ENCODE assay signal across 17 mouse cellular contexts in genomic region chr12:17051057-17051456, GRCm38 (mm10). TPM values are rescaled to one million over a fixed set of nuclear protein-coding genes. Genes with fewer than 3 reads are reported as not detected.
DNase-seq lines count a peak whose midpoint lies in the region; ATAC-seq and TF ChIP-seq lines count a peak whose summit lies in the region.
"Had no signal": no experiment of that assay in that cellular context is flagged by ENCODE, and none has a peak within 500 bp of the region (broad histone marks: within the 10 kb centered on the region; RNA-seq: fewer than 3 reads in every experiment).

No protein-coding gene starts in this region.

- peaks cover 11% of the 10 kb centered on the region for H3K27me3 ChIP-seq in hindbrain, embryonic 13.5 days
- peaks cover 14% of the 10 kb centered on the region; the same call in 1 of the 2 replicates for H3K27me3 ChIP-seq in hindbrain, embryonic 12.5 days
- H3K27me3 ChIP-seq in MEL (ENCODE audit: control insufficient read depth in 1 of 2, insufficient read depth in 2 of 2, low read length in 2 of 2): no peaks in the 10 kb centered on the region
- H3K27me3 ChIP-seq in forebrain, embryonic 13.5 days: no peaks in the 10 kb centered on the region
- no peaks in the 10 kb centered on the region for H3K27me3 ChIP-seq in midbrain, embryonic 14.5 days (ENCODE audit: control insufficient read depth, insufficient read depth, low read length)
- H3K27me3 ChIP-seq: heart, embryonic 12.5 days; limb, embryonic 12.5 days had no signal

- 0 out of 2 replicates have a peak overlapping the region, but pooled peaks have one; percentile 30 for H3K27ac ChIP-seq in hindbrain, embryonic 13.5 days
- H3K27ac ChIP-seq in hindbrain, embryonic 12.5 days: no peak overlapping the region
- no peak overlapping the region for H3K27ac ChIP-seq in MEL (ENCODE audit: control insufficient read depth, low read depth, low read length)
- peak overlapping the region; percentile 10; the same call in 1 of the 2 replicates for H3K27ac ChIP-seq in forebrain, embryonic 13.5 days
- peak overlapping the region; percentile 20; the same call in 1 of the 2 replicates for H3K27ac ChIP-seq in midbrain, embryonic 14.5 days (replicated peaks; ENCODE audit: low read depth, low read length)
- H3K27ac ChIP-seq: embryonic facial prominence, embryonic 10.5 days; limb, embryonic 12.5 days had no signal

- no peaks in the 10 kb centered on the region for H3K79me2 ChIP-seq in MEL (ENCODE audit: control insufficient read depth, insufficient read depth, low read length, poor library complexity)

- TF ChIP-seq EP300 in MEL (IDR thresholded peaks at IDR 0.05; ENCODE audit: low read depth in 1 of 2, low read length in 2 of 2): no peak

- 0 out of 2 replicates have a peak, but pooled peaks have one; percentile 36 for ATAC-seq in hindbrain, embryonic 13.5 days (ENCODE audit: low FRiP score)
- no peak for ATAC-seq in hindbrain, embryonic 12.5 days (ENCODE audit: low FRiP score)
- peak; percentile 60 for ATAC-seq in forebrain, embryonic 13.5 days
- ATAC-seq in midbrain, embryonic 14.5 days (ENCODE audit: low FRiP score, low TSS enrichment): peak; percentile 58; the same call in 1 of the 2 replicates
- no peak for ATAC-seq in monocyte, adult 5-6 weeks (replicated peaks; ENCODE audit: insufficient number of reproducible peaks, low FRiP score, low TSS enrichment, poor library complexity, severe bottlenecking)
- no peak for ATAC-seq in megakaryocyte-erythroid progenitor cell, adult 5-6 weeks (replicated peaks; ENCODE audit: low FRiP score, low TSS enrichment, poor library complexity, severe bottlenecking)
- ATAC-seq: liver, postnatal 0 days had no signal

- TF ChIP-seq CTCF in MEL (IDR thresholded peaks at IDR 0.05 in 2 of 3, conservative IDR thresholded peaks at IDR 0.05 in 1 of 3; ENCODE audit: control insufficient read depth in 1 of 3, insufficient read depth in 1 of 3, low read depth in 2 of 3, low read length in 3 of 3, poor library complexity in 1 of 3, severe bottlenecking in 1 of 3): no peak

- no peak overlapping the region for H3K4me3 ChIP-seq in hindbrain, embryonic 13.5 days
- H3K4me3 ChIP-seq in hindbrain, embryonic 12.5 days: no peak overlapping the region
- H3K4me3 ChIP-seq in MEL (ENCODE audit: control insufficient read depth in 1 of 2, insufficient read depth in 1 of 2, low read depth in 2 of 2, low read length in 2 of 2): no peak overlapping the region
- H3K4me3 ChIP-seq in forebrain, embryonic 13.5 days: no peak overlapping the region
- no peak overlapping the region for H3K4me3 ChIP-seq in midbrain, embryonic 14.5 days (replicated peaks; ENCODE audit: low read depth, low read length)
- H3K4me3 ChIP-seq: embryonic facial prominence, embryonic 10.5 days; heart, embryonic 12.5 days; limb, embryonic 12.5 days had no signal

- no peaks in the 10 kb centered on the region for H3K36me3 ChIP-seq in hindbrain, embryonic 13.5 days
- no peaks in the 10 kb centered on the region for H3K36me3 ChIP-seq in hindbrain, embryonic 12.5 days
- no peaks in the 10 kb centered on the region for H3K36me3 ChIP-seq in MEL (ENCODE audit: control insufficient read depth in 1 of 2, insufficient read depth in 2 of 2, low read length in 2 of 2)
- H3K36me3 ChIP-seq in forebrain, embryonic 13.5 days (ENCODE audit: poor library complexity, severe bottlenecking): no peaks in the 10 kb centered on the region
- no peaks in the 10 kb centered on the region for H3K36me3 ChIP-seq in midbrain, embryonic 14.5 days (ENCODE audit: control insufficient read depth, insufficient read depth, low read length)
- H3K36me3 ChIP-seq: embryonic facial prominence, embryonic 10.5 days; heart, embryonic 12.5 days; limb, embryonic 12.5 days had no signal

- no peak for TF ChIP-seq RAD21 in MEL (IDR thresholded peaks at IDR 0.05; ENCODE audit: low read depth, low read length)

- H3K4me1 ChIP-seq in hindbrain, embryonic 13.5 days (replicated peaks): peaks cover 22% of the 10 kb centered on the region
- peaks cover 7% of the 10 kb centered on the region for H3K4me1 ChIP-seq in hindbrain, embryonic 12.5 days
- H3K4me1 ChIP-seq in MEL (ENCODE audit: control insufficient read depth in 1 of 2, insufficient read depth in 2 of 2, low read length in 2 of 2): no peaks in the 10 kb centered on the region
- H3K4me1 ChIP-seq in forebrain, embryonic 13.5 days: peaks cover 11% of the 10 kb centered on the region
- peaks cover 4% of the 10 kb centered on the region; the same call in 1 of the 2 replicates for H3K4me1 ChIP-seq in midbrain, embryonic 14.5 days (ENCODE audit: control insufficient read depth, insufficient read depth, low read length)
- H3K4me1 ChIP-seq: embryonic facial prominence, embryonic 10.5 days; heart, embryonic 12.5 days; limb, embryonic 12.5 days had no signal

- no peak overlapping the region for H3K9ac ChIP-seq in hindbrain, embryonic 13.5 days
- no peak overlapping the region for H3K9ac ChIP-seq in hindbrain, embryonic 12.5 days
- no peak overlapping the region for H3K9ac ChIP-seq in MEL (ENCODE audit: control insufficient read depth, low read depth, low read length, poor library complexity, severe bottlenecking)
- H3K9ac ChIP-seq in forebrain, embryonic 13.5 days: no peak overlapping the region
- H3K9ac ChIP-seq in midbrain, embryonic 14.5 days (replicated peaks; ENCODE audit: low read length): no peak overlapping the region
- H3K9ac ChIP-seq: heart, embryonic 12.5 days; limb, embryonic 12.5 days; liver, postnatal 0 days had no signal

- no peak for TF ChIP-seq POLR2A in MEL (IDR thresholded peaks at IDR 0.05; ENCODE audit: control insufficient read depth in 1 of 2, insufficient read depth in 1 of 2, low read depth in 1 of 2, low read length in 2 of 2, poor library complexity in 1 of 2)

- peak; percentile 18 for DNase-seq in MEL (ENCODE audit: low read depth, low spot score)
- peak; percentile 72 for DNase-seq in midbrain, embryonic 14.5 days
- DNase-seq in layer of hippocampus, postnatal 36 days: no peak
- DNase-seq: adrenal gland, postnatal 10 days; cerebellum, postnatal 25 days; gastrocnemius, postnatal 25 days; kidney, adult 2 months; liver, postnatal 0 days; thymus, adult 2 months had no signal

- H3K4me2 ChIP-seq in hindbrain, embryonic 13.5 days: no peak overlapping the region
- no peak overlapping the region for H3K4me2 ChIP-seq in hindbrain, embryonic 12.5 days (replicated peaks)
- no peak overlapping the region for H3K4me2 ChIP-seq in forebrain, embryonic 13.5 days
- H3K4me2 ChIP-seq in midbrain, embryonic 14.5 days (ENCODE audit: low read length): no peak overlapping the region
- H3K4me2 ChIP-seq: heart, embryonic 12.5 days; limb, embryonic 12.5 days had no signal

- no peaks in the 10 kb centered on the region for H3K9me3 ChIP-seq in hindbrain, embryonic 13.5 days
- no peaks in the 10 kb centered on the region for H3K9me3 ChIP-seq in hindbrain, embryonic 12.5 days (replicated peaks)
- H3K9me3 ChIP-seq in MEL (replicated peaks; ENCODE audit: insufficient read depth, low read length): no peaks in the 10 kb centered on the region
- no peaks in the 10 kb centered on the region for H3K9me3 ChIP-seq in forebrain, embryonic 13.5 days (replicated peaks)
- H3K9me3 ChIP-seq in midbrain, embryonic 14.5 days (ENCODE audit: control insufficient read depth, low read length): no peaks in the 10 kb centered on the region
- H3K9me3 ChIP-seq: embryonic facial prominence, embryonic 10.5 days; heart, embryonic 12.5 days had no signal

- 29% methylated on average over 4 of the region's 4 CpGs for WGBS in hindbrain, embryonic 13.5 days
- 53% methylated on average over 4 of the region's 4 CpGs for WGBS in hindbrain, embryonic 12.5 days
- 25% methylated on average over 4 of the region's 4 CpGs for WGBS in forebrain, embryonic 13.5 days
- 40% methylated on average over 4 of the region's 4 CpGs for WGBS in midbrain, embryonic 14.5 days

TF ChIP-seq in MEL, 35 proteins besides CTCF, POLR2A, EP300 and RAD21 (continues in another document):
- TF ChIP-seq USF2 (IDR thresholded peaks at IDR 0.05; ENCODE audit: borderline replicate concordance in 1 of 2, insufficient read depth in 1 of 2, low read depth in 1 of 2, low read length in 2 of 2) (no peak), ZC3H11A (IDR thresholded peaks at IDR 0.05; ENCODE audit: low read depth, low read length) (no peak), POLR2AphosphoS5 (IDR thresholded peaks at IDR 0.05; ENCODE audit: borderline replicate concordance, low read depth, low read length) (no peak), ZNF384 (IDR thresholded peaks at IDR 0.05; ENCODE audit: low read depth, low read length) (no peak), SIN3A (IDR thresholded peaks at IDR 0.05; ENCODE audit: low read length) (no peak), ELF1 (IDR thresholded peaks at IDR 0.05; ENCODE audit: low read depth, low read length) (no peak), ZMIZ1 (IDR thresholded peaks at IDR 0.05; ENCODE audit: low read depth, low read length) (no peak)

RNA-seq across cellular contexts. Expression of gene 2410004P03Rik, which starts 39.5 kb away (rescaled TPM):
- polyA plus RNA-seq in hindbrain, embryonic 13.5 days (2015; fragmentation: Nextera tagmentation; extraction: Ambion mirVana): 3.0 and 4.8 TPM in 2 replicates
- polyA plus RNA-seq in hindbrain, embryonic 12.5 days (2016; fragmentation: Nextera tagmentation; extraction: Ambion mirVana): 3.5 TPM in 2 replicates
- total RNA-seq in MEL (2012; rRNA removed): not detected in 2 replicates
- under 1 TPM in 1 of 2 experiments, not detected in 1; 0.03 TPM for polyA plus RNA-seq in MEL (2012; ENCODE audit: insufficient read depth in 1 of 2, insufficient read length in 2 of 2, low read depth in 1 of 2, low replicate concordance in 2 of 2, missing spikeins in 1 of 2)
- polyA plus RNA-seq in forebrain, embryonic 13.5 days (2015; fragmentation: Nextera tagmentation; extraction: Ambion mirVana): 1.3 and 2.9 TPM in 2 replicates
- polyA plus RNA-seq in midbrain, embryonic 14.5 days (2014; fragmentation: Nextera tagmentation; extraction: Ambion mirVana): 2.6 and 3.4 TPM in 2 replicates
- under 1 TPM; 0.25 to 0.61 TPM for total RNA-seq in layer of hippocampus, postnatal 36 days (2021)
- not detected in 3 replicates for total RNA-seq in monocyte, adult 5-6 weeks (2017)
- total RNA-seq in megakaryocyte-erythroid progenitor cell, adult 5-6 weeks (2014; fragmentation: Nextera tagmentation): not detected in 2 replicates
- not detected in 2 replicates for total RNA-seq in megakaryocyte-erythroid progenitor cell, adult 5-6 weeks (2017)
- total RNA-seq: gastrocnemius, postnatal 25 days had no signal

RNA-seq across cellular contexts. Expression of gene Pqlc3, which starts 50.8 kb away (rescaled TPM):
- polyA plus RNA-seq in hindbrain, embryonic 13.5 days (2015; fragmentation: Nextera tagmentation; extraction: Ambion mirVana): 1.4 and 2.3 TPM in 2 replicates
- polyA plus RNA-seq in hindbrain, embryonic 12.5 days (2016; fragmentation: Nextera tagmentation; extraction: Ambion mirVana): 3.3 and 3.6 TPM in 2 replicates
- 5.2 and 5.7 TPM in 2 replicates for total RNA-seq in MEL (2012; rRNA removed)
- 10 to 100 TPM in 1 of 2 experiments, not detected in 1; 13.1 TPM for polyA plus RNA-seq in MEL (2012; ENCODE audit: insufficient read depth in 1 of 2, insufficient read length in 2 of 2, low read depth in 1 of 2, low replicate concordance in 2 of 2, missing spikeins in 1 of 2)
- polyA plus RNA-seq in forebrain, embryonic 13.5 days (2015; fragmentation: Nextera tagmentation; extraction: Ambion mirVana): 1.9 TPM in 2 replicates
- polyA plus RNA-seq in midbrain, embryonic 14.5 days (2014; fragmentation: Nextera tagmentation; extraction: Ambion mirVana): 0.91 and 1.2 TPM in 2 replicates
- 1 to 10 TPM; 1.0 to 1.2 TPM for total RNA-seq in layer of hippocampus, postnatal 36 days (2021)
- 48.6 to 53.1 TPM (median 52.5 TPM) in 3 replicates for total RNA-seq in monocyte, adult 5-6 weeks (2017)
- total RNA-seq in megakaryocyte-erythroid progenitor cell, adult 5-6 weeks (2014; fragmentation: Nextera tagmentation): 5.9 and 11.4 TPM in 2 replicates
- 8.2 and 11.3 TPM in 2 replicates for total RNA-seq in megakaryocyte-erythroid progenitor cell, adult 5-6 weeks (2017)

Comparison
In these comparisons a context has a peak if more than half of its experiments do, and no peak if none do; other contexts are left out.
1. ATAC-seq: peak in hindbrain, embryonic 13.5 days (single experiment), forebrain, embryonic 13.5 days (single experiment) and midbrain, embryonic 14.5 days (single experiment); none in hindbrain, embryonic 12.5 days (single experiment), monocyte, adult 5-6 weeks (single experiment) and megakaryocyte-erythroid progenitor cell, adult 5-6 weeks (single experiment).
2. H3K27ac ChIP-seq: peak in hindbrain, embryonic 13.5 days (single experiment), forebrain, embryonic 13.5 days (single experiment) and midbrain, embryonic 14.5 days (single experiment); none in hindbrain, embryonic 12.5 days (single experiment) and MEL (single experiment).
3. DNase-seq: peak in MEL (single experiment) and midbrain, embryonic 14.5 days (single experiment); none in layer of hippocampus, postnatal 36 days (0 of 2).